Mouse (Mus musculus) heart, postnatal 0 days (tissue): ENCODE results near the gene Plin3.

ENCODE experiments used
- CTCF ChIP-seq: IDR thresholded peaks from 2 replicates; pipeline ENCODE4 v1.5.1; 2016; ENCODE audit warnings: antibody characterized with exemption, control low read depth, low read depth
- EP300 ChIP-seq: IDR thresholded peaks from 2 replicates; pipeline ENCODE4 v1.6.1; 2016; ENCODE audit warnings: antibody characterized with exemption, low read depth

- TF ChIP-seq CTCF, result peak; percentile 39
- TF ChIP-seq EP300, result peak; percentile 97
Measured at GRCm38 (mm10) chr17:56276643-56277566, 15.8 kb downstream of the Plin3 start, which contains the start of gene Ticam1.
